Mouse (Mus musculus) WW6 (cell line): ENCODE measurements around the gene Creb3.

ENCODE experiments used
- DNase-seq: peaks from one replicate; pipeline ENCODE4 v3.0.0-alpha.2; 2013; ENCODE audit warnings: low read depth, low spot score

The Creb3 gene

DNA sequence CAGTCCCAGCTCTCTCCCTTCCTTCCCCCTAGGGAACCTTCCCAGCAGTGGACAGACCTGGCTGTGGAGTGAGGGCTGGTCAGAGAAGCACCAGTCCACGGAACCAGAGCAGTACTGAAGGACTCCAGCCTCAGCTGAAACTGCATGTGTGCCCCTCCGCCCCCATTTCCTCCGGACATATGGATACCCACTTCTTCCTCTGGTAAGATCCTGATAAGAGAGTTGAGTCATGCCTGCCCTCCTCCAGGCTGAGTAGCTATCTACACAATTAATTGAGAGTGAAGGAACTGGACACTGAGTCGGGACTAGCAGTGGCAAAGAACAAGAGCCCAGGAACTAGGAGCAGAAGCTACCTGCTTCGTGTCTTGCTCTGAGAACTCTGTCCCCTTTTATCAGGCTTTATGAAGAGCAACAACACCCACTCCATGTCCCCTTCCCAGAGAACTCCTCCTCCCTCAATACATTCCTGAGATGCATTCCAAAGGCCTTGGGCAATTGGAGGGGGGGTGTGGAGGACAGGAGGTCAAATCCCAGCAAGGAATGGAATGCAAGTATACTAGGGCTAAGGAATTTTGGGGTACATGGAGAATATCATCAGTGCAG is 4.0 kb upstream of the Creb3 start:
- DNase-seq: no peak

DNA sequence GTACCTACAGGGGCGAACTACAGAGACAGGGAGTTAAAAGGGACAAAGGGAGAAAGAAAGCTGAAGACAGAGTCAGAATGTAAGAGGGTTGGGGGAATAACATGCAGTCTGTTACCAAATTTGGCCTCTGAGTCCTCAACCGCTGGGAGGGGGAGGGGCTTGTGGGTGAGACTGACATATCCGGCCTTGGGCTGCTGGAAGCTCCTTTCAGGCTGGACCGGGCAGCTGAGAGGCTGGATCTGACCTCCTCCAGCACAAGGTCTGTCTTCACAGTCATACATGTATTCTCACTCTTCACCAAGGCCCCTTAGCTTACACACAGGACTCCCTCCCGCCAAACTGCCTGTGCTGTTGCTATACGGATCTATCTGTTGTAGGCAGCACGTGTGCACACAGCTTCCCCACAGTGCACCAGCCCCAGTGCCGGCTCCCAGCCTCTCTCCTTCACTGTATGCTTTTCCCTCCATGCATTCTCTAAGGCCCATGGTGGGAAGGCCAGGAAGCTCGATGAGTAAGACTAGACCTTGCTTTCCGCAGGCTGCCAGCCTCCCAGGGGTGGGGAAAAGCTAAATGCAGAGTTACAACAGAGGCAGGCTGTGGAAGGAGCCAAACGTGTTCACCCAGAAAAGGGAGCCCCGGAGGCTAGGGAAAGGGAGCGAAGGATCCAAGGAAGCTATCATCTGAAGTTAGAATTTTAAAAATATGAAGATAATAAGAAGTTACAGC is 3.3 kb upstream of the Creb3 start:
- DNase-seq: peak; percentile 22

DNA sequence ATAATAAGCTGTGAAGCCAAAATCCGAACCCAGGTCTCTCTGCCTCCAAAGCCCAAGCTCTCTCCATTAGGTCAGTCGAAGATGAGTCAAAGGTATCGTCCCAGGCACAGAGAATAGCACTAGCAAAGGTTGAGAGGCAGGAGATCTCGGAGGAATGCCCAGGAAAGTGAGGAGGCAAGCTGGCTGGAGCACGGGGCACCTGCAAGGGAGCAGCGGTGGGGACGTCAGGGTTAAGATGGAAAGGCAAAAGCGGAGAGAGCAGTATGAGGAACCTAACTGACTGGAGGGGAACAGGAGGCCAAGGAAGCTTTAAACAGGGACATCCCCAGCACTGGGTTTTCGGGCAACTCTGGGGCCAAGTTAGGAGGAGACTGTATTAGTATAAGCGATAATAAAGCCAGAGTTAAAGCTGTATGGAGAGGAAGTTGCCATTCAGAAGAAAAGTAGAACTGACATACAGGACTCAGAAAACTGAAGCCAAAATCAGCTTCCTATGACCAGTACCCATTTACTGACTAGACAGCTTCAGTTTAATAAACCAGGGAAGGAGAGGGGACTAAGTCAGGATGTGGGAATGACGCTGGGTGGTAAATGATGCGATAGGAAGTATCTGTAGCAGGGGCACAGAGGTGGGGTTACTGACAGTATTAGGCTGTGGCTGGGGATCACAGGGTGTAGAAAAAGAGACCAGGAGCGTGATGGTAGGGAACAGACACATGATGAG is 2.5 kb upstream of the Creb3 start:
- no peak for DNase-seq

DNA sequence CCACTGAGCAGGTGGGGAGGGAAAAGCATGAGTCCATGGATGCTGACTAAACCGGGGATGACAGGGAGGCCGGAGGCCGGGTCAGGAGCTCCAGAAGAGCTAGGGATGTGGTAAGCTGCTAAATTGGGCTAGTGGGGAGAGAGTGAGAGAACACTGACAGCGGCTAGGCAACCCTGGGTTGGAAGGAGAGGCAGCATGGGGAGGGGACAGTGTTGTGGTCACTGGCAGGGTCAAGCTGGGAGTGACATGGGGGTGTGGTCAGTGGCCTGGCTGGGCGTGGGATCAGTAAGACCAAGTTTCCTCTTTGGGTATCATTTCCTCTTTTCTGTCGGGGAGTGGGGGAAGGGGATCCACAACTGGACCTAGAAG is 1.9 kb upstream of the Creb3 start:
- DNase-seq: no peak

DNA sequence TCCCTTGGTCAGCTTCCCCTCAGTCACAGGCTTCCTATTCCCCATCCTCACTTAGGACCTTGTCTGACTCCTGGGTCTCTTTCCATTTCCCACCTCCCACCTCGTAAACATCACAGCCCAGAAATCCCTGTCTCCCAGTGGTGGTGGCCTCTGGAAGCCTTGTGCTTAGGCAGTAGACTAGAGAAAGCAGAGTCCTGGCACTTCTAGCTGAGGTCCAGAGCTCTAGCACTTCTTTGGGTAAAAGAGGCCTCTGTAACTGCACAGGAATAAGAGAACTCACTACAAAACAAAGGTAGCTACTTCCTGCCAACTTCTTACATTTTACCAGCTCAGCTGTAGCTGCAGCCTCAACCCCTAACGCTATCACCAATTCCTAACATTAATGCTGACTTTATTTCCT is 1.2 kb upstream of the Creb3 start:
- no peak for DNase-seq

DNA sequence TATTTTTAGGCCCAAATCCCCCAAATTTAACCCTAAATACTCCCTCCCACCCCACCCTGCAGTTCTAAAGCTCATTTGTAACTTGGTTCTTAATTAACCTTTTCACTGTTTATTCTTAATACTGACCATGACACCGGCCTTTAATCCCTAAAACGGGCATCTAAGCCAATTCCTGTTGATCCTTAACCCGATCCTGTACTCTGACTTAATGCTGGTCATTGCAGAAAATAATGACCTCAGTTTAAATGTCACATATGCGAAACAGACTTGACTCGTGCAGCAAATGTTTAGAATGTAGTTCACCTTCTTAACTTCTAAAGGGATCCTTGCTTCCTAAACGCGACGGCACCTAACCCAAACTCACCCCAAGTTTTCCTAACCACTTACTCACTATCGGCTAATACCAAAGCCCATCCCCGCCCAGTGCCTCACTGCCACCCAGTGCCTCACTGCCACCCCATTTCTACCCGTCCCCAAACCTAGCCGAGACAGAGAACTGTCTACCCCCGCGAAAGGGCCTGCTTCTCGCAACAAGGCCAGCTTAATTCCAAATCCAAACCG is 616 bp upstream of the Creb3 start:
- DNase-seq: no peak

DNA sequence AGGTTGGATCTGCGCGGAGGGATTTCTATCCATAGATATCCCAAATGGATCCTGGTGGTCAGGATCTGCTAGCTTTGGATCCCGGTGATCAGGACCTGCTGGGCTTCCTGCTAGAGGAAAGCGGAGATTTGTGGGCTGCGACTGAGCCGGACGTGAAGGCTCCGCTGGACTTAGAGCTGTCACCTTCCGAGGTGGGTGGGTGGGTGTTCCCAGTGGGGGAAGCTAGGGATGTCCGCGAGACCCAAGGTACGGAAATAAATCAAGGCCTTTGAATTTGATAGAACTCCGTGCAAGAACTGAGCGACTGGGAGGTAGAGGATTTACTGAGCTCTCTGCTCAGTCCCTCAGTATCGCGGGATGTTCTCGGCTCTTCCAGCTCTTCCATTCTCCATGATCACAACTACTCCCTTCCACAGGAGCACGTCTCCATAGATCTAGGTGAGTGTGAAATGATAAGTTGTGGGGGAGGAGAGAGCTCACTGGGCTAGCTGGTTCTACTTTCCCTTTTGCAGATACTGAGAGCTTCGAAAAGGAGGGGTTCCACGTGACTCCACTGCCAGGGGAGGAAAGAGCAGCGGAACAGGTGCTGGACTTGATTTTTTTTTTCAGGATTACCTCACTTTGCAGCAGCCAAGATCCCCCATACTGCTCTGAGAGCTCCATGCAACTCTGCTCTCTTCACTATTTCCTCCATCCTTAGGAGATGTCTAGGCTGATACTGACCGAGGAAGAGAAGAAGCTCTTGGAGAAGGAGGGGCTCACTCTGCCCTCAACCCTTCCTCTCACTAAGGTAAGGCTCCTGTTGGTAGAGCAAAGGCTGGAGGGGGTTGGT is 853 bp downstream of the Creb3 start:
- DNase-seq: no peak

DNA sequence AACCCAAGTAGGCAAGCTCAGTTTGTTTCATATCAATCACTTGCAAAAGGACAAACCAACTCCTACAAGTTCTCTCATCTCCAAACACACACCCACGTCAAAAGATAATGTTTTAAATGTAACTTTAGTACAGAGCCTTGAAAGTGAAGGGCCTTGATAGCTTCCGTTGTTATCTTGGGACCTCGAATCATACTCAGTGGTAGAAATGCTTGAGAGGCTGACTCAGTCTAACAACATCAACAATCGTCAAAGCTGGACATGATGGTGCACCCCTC is 1.4 kb downstream of the Creb3 start:
- DNase-seq: no peak

DNA sequence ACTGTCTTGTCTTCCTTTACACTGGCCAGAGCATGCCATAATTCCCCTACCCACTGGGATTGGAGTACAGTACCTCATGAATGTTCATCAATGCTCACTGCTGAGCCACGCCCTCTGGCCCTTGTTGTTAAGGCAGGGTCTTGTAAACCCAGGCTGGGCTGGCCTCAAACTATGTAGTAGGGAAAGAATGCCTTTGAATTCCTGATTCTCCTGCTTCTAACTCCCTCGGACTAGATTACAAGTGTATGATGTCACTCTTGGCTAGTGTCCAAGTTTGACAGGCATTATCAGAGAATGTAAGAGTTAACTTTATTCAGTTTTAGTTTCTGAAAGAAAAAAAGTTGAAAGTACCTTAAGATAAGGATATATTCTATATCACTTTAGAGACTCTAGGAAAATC is 2.1 kb downstream of the Creb3 start:
- DNase-seq: no peak

DNA sequence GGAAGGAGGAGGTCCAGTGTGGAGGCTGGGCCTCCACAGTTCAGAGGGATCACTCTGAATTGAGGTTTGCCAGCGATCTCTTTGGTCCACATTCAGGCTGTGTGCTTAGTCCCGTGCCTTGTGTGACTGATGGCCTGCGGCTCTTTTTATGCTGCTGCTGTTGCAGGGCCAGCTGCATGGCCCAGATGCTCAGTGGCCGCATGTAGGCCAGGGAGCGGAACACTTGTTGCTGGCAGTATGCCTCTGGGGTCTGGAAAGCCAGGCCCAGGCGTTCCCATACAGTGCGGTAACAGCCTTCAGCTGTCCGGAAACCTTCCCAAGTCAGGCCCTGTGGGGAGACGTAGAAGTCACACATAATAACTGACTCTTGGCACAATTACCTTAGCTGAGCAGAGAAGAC is 5.0 kb downstream of the Creb3 start:
- no peak for DNase-seq

DNA sequence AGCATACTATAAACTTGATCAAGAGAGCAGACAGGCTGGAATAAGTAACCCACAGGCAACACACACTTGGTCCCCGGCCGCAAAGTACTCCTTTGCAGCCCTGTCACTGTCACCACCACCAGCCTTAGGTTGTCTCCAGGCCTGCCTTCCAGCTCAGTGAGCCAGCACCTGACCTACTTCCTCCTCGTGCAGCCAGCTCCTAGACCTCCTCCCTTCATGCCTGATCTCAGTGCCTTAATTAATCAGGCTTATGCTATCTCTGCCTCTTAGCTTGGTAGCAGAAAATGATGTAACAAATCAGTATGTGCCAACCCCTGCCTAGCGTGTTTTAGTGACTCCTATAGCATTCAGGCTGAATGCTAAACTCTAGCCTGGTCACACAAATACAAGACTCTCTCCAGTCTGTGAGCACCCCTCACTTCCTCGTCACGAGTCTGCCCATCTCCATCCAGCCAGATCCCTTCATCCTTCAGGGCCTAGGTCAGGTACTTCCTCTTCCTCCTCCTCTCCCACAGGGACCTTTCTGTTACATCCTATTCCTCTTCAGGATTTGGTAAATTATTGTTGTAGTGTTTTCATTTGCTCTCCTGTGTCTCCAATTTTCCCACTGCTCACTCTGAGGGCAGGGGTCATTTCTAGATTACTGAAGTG is 9.4 kb downstream of the Creb3 start:
- DNase-seq: no peak

DNA sequence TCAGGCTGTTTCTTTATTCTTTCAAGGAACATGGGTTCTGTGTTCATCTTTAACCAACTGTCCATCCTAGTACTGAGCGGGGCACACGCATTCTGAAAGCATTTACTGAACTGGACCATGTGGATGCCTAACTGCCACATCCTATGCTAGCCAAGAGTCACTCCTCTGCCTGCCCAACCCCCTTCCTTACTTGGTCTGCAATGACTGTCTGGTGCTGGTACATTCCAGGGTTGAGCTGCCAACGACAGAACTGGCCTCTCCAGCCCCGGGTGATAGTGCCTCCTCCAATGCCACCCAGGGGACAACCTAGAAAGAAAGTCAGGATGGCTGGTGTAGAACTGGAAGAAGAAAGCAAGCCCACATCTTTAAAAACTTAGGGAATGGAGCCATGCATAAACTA is 11.4 kb downstream of the Creb3 start:
- DNase-seq: no peak

DNA sequence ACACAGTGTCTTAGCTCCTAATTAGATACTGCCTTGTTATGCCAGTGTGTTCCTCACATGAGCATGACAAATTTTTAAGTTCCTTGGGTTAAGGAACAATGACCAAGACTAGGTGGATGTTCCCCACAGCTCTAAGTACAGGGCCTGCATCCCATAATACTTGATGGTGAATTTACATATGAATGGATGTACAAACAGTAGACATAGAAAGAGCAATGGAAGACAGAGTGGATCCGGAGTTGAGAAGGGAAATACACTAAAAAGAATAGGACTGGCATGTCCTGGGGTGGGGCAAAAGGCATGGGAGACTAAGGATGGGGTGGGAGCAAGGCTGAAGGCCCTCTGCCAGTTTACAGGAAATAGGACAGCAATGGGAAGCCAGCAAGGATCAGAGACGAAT is 13.2 kb downstream of the Creb3 start:
- no peak for DNase-seq

DNA sequence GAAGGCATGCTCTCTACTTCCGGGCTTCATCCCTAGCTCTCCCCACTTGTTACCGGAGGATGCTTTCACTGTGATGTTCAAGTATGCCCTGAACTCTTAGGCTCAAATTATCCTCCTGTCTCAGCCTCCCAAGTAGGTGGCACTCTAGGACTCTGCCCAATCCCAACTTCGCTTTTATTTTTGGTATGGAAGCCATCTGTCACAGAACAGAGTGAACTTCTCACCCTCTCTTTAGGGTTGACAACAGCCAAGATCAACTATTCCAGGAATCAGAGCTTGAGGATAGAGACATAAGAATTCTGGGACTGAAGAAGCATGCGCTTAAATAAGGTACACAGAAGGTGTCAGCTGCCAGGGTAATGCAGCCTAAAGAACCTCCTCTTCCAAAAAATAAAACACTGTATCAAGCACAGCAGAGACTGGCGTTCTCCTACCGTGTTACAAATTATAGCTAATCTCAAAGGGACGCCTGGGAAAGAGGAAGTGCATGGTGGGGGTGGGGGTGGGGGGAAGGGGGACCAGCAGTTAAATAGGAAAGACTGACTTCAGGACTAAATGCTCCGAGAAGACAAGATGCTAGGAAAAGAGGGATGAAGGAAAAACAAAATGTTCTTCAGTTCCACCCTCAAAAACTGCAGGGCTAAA is 15.2 kb downstream of the Creb3 start:
- no peak for DNase-seq

DNA sequence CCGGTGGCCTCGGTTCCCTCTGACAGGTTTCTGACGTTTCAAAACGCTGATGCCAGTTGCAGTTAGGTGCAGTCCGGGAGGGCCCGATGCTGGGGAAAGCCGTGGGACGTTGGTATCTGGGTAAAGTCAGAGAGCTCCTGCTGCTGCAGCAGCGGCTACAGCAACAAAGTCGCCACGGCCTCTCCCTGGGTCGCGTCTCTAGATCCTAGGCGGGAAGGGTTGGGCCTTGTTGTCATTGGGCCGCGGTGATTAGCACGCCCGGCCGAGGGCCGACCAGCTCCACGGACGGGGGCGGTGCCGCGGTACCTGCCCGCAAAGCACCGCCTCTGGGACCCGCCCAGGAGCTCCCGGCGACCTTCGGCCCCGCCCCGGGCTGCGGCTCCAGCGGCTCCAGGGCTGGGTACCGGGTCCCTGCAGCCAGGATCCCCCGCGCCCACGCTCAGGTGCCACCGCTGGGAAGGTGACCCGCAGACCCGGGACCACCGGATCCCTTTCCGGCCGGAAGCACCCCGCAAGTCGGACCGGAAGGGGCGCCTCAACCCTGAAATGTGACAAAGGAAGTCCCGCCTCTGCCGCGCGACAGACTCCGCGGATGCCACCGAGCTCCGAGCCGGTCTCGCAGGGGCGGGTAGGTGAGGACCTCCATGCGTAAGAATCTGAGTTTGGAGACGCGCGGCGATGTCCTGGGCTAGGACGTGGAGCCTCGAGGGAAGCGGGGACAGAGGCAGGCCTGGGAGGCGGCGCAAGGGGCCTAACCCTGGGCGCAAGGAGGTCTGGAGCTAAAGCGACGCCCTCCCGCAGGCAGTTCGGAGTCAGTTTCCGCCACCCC is 16.5 kb downstream of the Creb3 start, which contains the start of the genes Rgp1 and Gba2:
Gene Rgp1 (plus strand): TSS at position 340 of the 829 bp plus-strand sequence.
Gene Gba2 (minus strand): TSS at position 498 of the 829 bp plus-strand sequence.
- peak; percentile 74 for DNase-seq

DNA sequence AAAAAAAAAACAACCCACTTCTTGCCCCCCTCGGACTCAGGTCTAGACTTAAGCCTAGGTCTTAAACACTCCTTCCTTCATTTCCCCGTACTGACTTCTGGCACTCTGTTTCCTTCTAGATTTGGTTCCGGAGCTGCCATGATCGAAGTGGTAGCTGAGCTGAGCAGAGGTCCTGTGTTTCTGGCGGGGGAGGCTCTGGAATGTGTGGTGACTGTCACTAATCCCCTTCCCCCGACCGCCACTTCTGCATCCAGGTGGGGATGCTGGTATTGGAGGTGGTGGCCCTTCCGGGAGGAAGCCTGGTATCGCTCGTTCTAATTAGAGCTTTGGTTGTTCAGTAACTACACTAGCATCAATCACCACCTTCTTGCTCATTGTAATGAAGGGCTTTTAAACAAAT is 17.1 kb downstream of the Creb3 start:
- DNase-seq: no peak

DNA sequence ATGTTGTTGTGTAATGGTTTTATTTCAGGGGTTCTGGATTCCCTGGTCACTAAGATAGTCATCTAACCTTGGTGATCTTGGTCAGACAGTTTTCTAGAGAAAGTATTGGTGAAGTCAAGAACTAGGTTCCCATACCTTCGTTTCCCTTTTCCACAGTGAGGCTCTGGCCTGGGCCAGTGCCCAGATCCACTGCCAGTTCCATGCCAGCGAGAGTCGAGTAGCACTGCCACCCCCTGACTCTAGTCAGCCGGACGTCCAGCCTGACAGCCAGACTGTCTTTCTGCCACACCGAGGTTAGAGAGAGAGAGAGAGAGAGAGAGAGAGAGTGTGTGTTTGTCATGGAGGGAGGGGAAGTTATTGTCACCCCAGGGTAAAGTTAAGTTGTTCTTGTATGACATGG is 17.6 kb downstream of the Creb3 start:
- no peak for DNase-seq

DNA sequence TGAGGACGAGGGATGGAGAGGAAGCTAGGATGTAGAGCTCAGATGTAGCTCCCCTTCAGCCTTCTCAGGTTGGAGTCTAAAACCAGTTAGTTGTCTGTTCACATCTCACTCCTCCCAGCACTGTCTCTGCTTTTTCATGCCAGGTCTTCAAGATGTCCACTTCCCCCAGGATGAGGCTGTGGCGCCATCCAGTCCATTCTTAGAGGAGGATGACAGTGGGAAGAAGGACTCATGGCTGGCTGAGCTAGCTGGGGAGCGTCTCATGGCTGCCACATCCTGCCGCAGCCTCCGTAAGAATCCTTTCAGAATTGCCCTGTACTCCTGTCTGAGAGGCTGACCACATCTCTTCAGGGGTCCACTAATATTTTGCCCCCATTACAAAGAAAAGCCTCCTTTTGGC is 18.6 kb downstream of the Creb3 start:
- no peak for DNase-seq

DNA sequence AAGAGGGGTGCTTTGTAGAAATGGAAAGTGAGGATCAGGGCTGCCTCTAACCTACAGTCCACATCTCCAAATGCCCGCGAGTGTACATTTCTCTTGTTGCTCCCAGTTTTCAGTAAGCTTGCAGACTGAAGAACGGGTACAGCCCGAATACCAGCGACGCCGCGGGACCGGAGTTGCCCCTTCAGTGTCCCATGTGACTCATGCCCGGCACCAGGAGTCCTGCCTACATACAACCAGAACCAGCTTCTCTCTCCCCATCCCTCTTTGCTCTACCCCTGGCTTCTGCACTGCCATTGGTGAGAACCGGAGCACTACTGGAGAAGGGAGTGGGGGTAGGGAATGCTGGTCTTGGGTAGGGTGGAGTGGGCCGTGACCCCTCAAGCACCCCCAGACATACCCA is 19.2 kb downstream of the Creb3 start:
- no peak for DNase-seq

DNA sequence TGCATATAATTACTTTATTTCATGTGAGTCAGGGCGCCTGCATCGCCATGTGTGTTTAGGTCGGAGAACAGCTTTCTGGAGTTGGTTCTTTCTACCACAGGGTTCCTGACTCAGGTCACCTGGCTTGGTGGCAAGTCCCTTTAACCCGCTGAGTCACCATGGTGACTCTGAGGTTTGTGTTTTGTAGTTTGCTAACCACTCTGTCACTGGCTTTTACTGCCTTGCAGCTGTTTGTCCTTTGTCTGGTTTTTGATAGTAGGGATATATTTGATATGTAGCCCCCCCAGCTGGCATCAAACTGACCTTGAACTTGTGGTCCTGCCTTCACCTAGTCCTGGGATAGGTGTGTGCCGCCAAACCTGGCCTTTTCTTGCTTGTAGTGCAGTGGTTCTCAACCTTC is 20.1 kb downstream of the Creb3 start:
- no peak for DNase-seq
